Mouse (Mus musculus) hindbrain, embryonic 11.5 days (tissue): ENCODE measurements around the gene Bcl2l2. TPM values are rescaled to one million over a fixed set of nuclear protein-coding genes. Genes with fewer than 3 reads are reported as not detected.

Source experiments
- ATAC-seq: fragments of 200-750 bp; cut with Nextera tagmentation; 2 replicates; pipeline ENCODE4 v1.8.0; 2017; ENCODE audit warnings: mild to moderate bottlenecking, moderate TSS enrichment, moderate library complexity; ENCODE audit not compliant: low FRiP score
- DNase-seq: peaks from one replicate; pipeline ENCODE4 v3.0.0-alpha.2; 2015; ENCODE audit warnings: low spot score
- H3K27ac ChIP-seq: fragments of 300-500 bp; sonication (generic); 2 replicates; pipeline ENCODE4 v1.5.1; 2014; ENCODE audit warnings: mild to moderate bottlenecking, low read depth, low read length
- H3K27me3 ChIP-seq: fragments of 300-500 bp; sonication (generic); 2 replicates; pipeline ENCODE4 v1.6.1; 2014; ENCODE audit warnings: mild to moderate bottlenecking, low read length, moderate library complexity, mixed read lengths; ENCODE audit not compliant: control insufficient read depth, insufficient read depth
- H3K36me3 ChIP-seq: fragments of 300-500 bp; sonication (generic); 2 replicates; pipeline ENCODE4 v1.6.1; 2014; ENCODE audit warnings: mild to moderate bottlenecking, low read length, moderate library complexity, mixed read lengths; ENCODE audit not compliant: control insufficient read depth, insufficient read depth
- H3K4me1 ChIP-seq: fragments of 300-500 bp; sonication (generic); replicated peaks from 2 replicates; pipeline ENCODE4 v1.6.1; 2014; ENCODE audit warnings: low read length, mixed read lengths; ENCODE audit not compliant: control insufficient read depth, insufficient read depth
- H3K4me2 ChIP-seq: fragments of 300-500 bp; sonication (generic); replicated peaks from 2 replicates; pipeline ENCODE4 v1.6.1; 2014; ENCODE audit warnings: mild to moderate bottlenecking, low read depth, low read length
- H3K4me3 ChIP-seq: fragments of 300-500 bp; sonication (generic); 2 replicates; pipeline ENCODE4 v1.5.1; 2014; ENCODE audit warnings: low read depth, low read length
- H3K9ac ChIP-seq: fragments of 300-500 bp; sonication (generic); 2 replicates; pipeline ENCODE4 v1.6.1; 2014; ENCODE audit warnings: low read depth, low read length
- H3K9me3 ChIP-seq: fragments of 300-500 bp; sonication (generic); 2 replicates; pipeline ENCODE4 v1.6.1; 2016; ENCODE audit warnings: low read length; ENCODE audit not compliant: control insufficient read depth
- WGBS: fragments of 180-500 bp; shearing (Covaris S2); extraction: QIAGEN DNeasy Blood & Tissue Kit; methylation state at CpG from one replicate; pipeline ENCODE4 v1.1.7; 2014; 5-methylcytosine and 5-hydroxymethylcytosine counted together
- polyA plus RNA-seq: library from polyadenylated mRNA; unstranded; fragments of >200 nt; fragmentation: Nextera tagmentation; extraction: Ambion mirVana; gene quantifications from 2 replicates; pipeline ENCODE4 v1.2.1, GENCODE M21; 2014

Gene Bcl2l2
- polyA plus RNA-seq, 1 experiment from 2014 or later, result 4.3 TPM

DNA sequence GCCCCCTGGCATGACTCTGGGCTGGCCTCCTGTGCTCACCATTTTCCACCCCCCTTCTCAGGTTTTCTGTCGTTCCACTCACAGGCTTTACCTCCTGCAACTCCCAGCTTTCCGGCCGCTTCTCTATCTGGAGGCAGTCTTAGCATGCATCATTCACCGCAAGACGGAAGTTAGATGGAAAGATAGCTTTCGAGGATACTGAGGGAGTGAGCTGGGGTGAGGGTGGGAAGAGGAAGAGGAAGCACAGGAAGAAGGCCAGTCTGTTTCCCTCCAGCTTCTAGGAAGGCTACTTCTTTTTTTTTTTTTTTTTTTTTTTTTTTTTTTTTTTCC lies 53.6 kb downstream of the Bcl2l2 start:
- Histone ChIP-seq H3K4me1 (peaks cover 5% of the 10 kb centered on the region; the same call in 1 of the 2 replicates), H3K4me3 (no peak overlapping the region), H3K4me2 (no peak overlapping the region), H3K36me3 (no peaks in the 10 kb centered on the region), H3K27me3 (no peaks in the 10 kb centered on the region), H3K9ac (no peak overlapping the region), H3K9me3 (no peaks in the 10 kb centered on the region), H3K27ac (no peak overlapping the region)
- DNase-seq, result no peak
- ATAC-seq, result no peak
- 72% methylated on average over 6 of the region's 6 CpGs for WGBS

DNA sequence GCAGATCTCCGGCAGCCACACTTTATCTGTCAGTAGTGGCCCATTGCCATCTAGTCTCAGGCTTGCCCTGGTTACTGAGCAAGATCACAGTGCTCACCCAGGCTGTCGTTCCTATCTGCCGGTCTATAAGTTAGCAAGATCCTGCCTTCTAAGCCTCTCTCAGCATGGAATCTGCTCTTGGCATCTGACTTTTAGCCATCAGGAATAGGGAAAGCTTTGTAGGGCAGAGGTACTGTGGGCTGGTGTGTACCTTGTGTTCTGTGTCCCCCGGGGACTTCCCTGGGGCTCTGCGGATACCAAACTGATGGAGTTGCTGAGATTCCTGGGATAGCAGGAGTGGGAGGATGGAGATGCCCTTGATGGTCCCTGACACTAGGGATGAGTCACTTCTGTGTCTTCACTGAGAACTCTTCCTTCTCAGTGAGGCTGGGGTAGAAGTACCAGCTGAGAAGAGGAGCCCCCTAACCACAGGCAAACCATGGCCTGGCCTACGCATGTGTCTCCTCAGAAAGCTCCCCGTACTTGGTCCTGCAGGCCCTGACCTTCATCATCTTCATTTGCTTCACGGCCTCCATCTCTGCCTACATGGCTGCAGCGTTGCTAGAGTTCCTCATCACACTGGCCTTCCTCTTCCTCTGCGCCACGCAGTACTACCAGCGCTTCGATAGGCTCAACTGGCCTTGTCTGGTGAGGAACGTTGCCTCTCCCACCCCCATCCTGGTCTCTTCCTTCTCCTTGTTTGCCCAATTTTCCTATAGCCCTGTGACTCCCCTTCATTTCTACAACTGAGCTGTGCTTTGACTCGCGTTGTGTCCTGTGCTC lies 54.4 kb downstream of the Bcl2l2 start:
- no peak for ATAC-seq
- H3K27me3 ChIP-seq, result no peaks in the 10 kb centered on the region

More for the DNA sequence above, 54.4 kb downstream of the Bcl2l2 start:
- 95% methylated on average over 16 of the region's 16 CpGs for WGBS
- peaks cover 5% of the 10 kb centered on the region; the same call in 1 of the 2 replicates for H3K4me1 ChIP-seq
- no peak overlapping the region for H3K9ac ChIP-seq
- DNase-seq, result no peak
- no peaks in the 10 kb centered on the region for H3K9me3 ChIP-seq
- H3K36me3 ChIP-seq, result no peaks in the 10 kb centered on the region
- H3K4me3 ChIP-seq, result no peak overlapping the region
- no peak overlapping the region for H3K4me2 ChIP-seq
- no peak overlapping the region for H3K27ac ChIP-seq

Other genes with a start within 250 kb of the Bcl2l2 start
- not detected in 2 replicates for gene Gm17606, start 242.4 kb upstream of the Bcl2l2 start, polyA plus RNA-seq
- 5.6 and 8.1 TPM in 2 replicates for gene Cdh24, start 242.0 kb upstream of the Bcl2l2 start, polyA plus RNA-seq
- 99.9 and 108 TPM in 2 replicates for gene 1700123O20Rik, start 197.2 kb upstream of the Bcl2l2 start, polyA plus RNA-seq
- 148 and 185 TPM in 2 replicates for gene Acin1, start 196.4 kb upstream of the Bcl2l2 start, polyA plus RNA-seq
- 0.06 TPM in 2 replicates for gene Gm29776, start 184.5 kb upstream of the Bcl2l2 start, polyA plus RNA-seq
- gene Cebpe, start 171.2 kb upstream of the Bcl2l2 start, polyA plus RNA-seq, result 0.20 TPM in 1 of 2 replicates, not detected in the other
- gene Slc7a8, start 101.4 kb upstream of the Bcl2l2 start, polyA plus RNA-seq, result 2.8 and 3.3 TPM in 2 replicates
- gene Rnf212b, start 69.2 kb upstream of the Bcl2l2 start, polyA plus RNA-seq, result not detected in 2 replicates
- 11.0 and 14.2 TPM in 2 replicates for gene Homez, start 12.4 kb upstream of the Bcl2l2 start, polyA plus RNA-seq
- gene Ppp1r3e, start 5.8 kb upstream of the Bcl2l2 start, polyA plus RNA-seq, result 1.0 and 1.3 TPM in 2 replicates
- gene Gm20521, start 64 bp downstream of the Bcl2l2 start, polyA plus RNA-seq, result not detected in 2 replicates
- gene Pabpn1, start 9.1 kb downstream of the Bcl2l2 start, polyA plus RNA-seq, result 168 and 173 TPM in 2 replicates
- gene Slc22a17, start 29.8 kb downstream of the Bcl2l2 start, polyA plus RNA-seq, result 40.2 and 41.0 TPM in 2 replicates
- gene Efs, start 42.7 kb downstream of the Bcl2l2 start, polyA plus RNA-seq, result 20.7 and 22.2 TPM in 2 replicates
- gene Il25, start 49.3 kb downstream of the Bcl2l2 start, polyA plus RNA-seq, result 0.47 TPM in 1 of 2 replicates, not detected in the other
- 1.8 and 4.1 TPM in 2 replicates for gene Cmtm5, start 52.9 kb downstream of the Bcl2l2 start, polyA plus RNA-seq
- gene Myh6, start 83.5 kb downstream of the Bcl2l2 start, polyA plus RNA-seq, result 0.34 and 0.84 TPM in 2 replicates
- gene Gm17428, start 93.6 kb downstream of the Bcl2l2 start, polyA plus RNA-seq, result not detected in 2 replicates
- 1.8 and 3.3 TPM in 2 replicates for gene Myh7, start 111.2 kb downstream of the Bcl2l2 start, polyA plus RNA-seq
- gene Ngdn, start 132.1 kb downstream of the Bcl2l2 start, polyA plus RNA-seq, result 79.7 and 81.5 TPM in 2 replicates
- gene Zfhx2, start 208.9 kb downstream of the Bcl2l2 start, polyA plus RNA-seq, result 16.1 and 20.8 TPM in 2 replicates
- 18.2 and 20.9 TPM in 2 replicates for gene Thtpa, start 211.4 kb downstream of the Bcl2l2 start, polyA plus RNA-seq
- 9.0 and 9.4 TPM in 2 replicates for gene Ap1g2, start 223.2 kb downstream of the Bcl2l2 start, polyA plus RNA-seq
- 2.8 and 3.3 TPM in 2 replicates for gene Jph4, start 233.6 kb downstream of the Bcl2l2 start, polyA plus RNA-seq